Mouse (Mus musculus) frontal cortex, adult 2 months (tissue): ENCODE measurements around the gene Hint3. TPM values are rescaled to one million over a fixed set of nuclear protein-coding genes. Genes with fewer than 3 reads are reported as not detected.

Source experiments
- DNase-seq, 2 experiments: peaks; one replicate each; pipeline ENCODE4 v3.0.0; 2022; ENCODE audit warnings: low spot score in 1 of 2; ENCODE audit errors: extremely low spot score in 1 of 2
- polyA plus RNA-seq: library from polyadenylated mRNA; depleted of rRNA; stranded (reverse); fragments of >200 nt; gene quantifications from 2 replicates; pipeline ENCODE4 v1.2.3, GENCODE M21; 2012; rRNA removed

The Hint3 gene
- polyA plus RNA-seq, 1 experiment, result 17.0 TPM

- DNase-seq, result no peak
Observed at GRCm38 (mm10) chr10:30600094-30600534, 29.3 kb downstream of the Hint3 start.

- peak in 1 of 2 experiments; percentile 60 for DNase-seq
Observed at GRCm38 (mm10) chr10:30587037-30587436, 42.4 kb downstream of the Hint3 start.

GRCm38 (mm10) chr10:30585691-30586090 is 43.7 kb downstream of the Hint3 start:
- no peak for DNase-seq

GRCm38 (mm10) chr10:30577670-30578280 is 51.7 kb downstream of the Hint3 start:
- no peak for DNase-seq

- peak in 1 of 2 experiments; percentile 11 for DNase-seq
Observed at GRCm38 (mm10) chr10:30566364-30566763, 63.1 kb downstream of the Hint3 start.

GRCm38 (mm10) chr10:30564651-30565050 is 64.8 kb downstream of the Hint3 start:
- DNase-seq, result no peak

Other genes starting within 250 kb of the Hint3 start
- gene Trmt11, start 28.9 kb downstream of the Hint3 start, polyA plus RNA-seq, result 5.1 and 7.2 TPM in 2 replicates
- 39.7 and 46.7 TPM in 2 replicates for gene Ncoa7, start 173.7 kb upstream of the Hint3 start, polyA plus RNA-seq
- 21.2 and 21.6 TPM in 2 replicates for gene Hey2, start 213.2 kb upstream of the Hint3 start, polyA plus RNA-seq